Mouse (Mus musculus) left cerebral cortex, adult 8-10 months (tissue): ENCODE data around the gene Rad9b. TPM values are rescaled to one million over a fixed set of nuclear protein-coding genes. Genes with fewer than 3 reads are reported as not detected.

Experiments
- DNase-seq, 2 experiments: peaks; one replicate each; pipeline ENCODE4 v3.0.0; 2022; ENCODE audit warnings: low spot score in 2 of 2
- total RNA-seq, 4 experiments: library from RNA; stranded (reverse); gene quantifications; 2 replicates each; pipeline ENCODE4 v1.2.4; 2022

Rad9b gene
- total RNA-seq, 4 experiments from 2014 or later = 3.4 to 5.0 (median 4.2) TPM

- no peak for DNase-seq
These were observed 40.9 kb downstream of the Rad9b start for GRCm38 (mm10) chr5:122312942-122313684.

GRCm38 (mm10) chr5:122312346-122312745 lies 41.7 kb downstream of the Rad9b start:
- DNase-seq = no peak

GRCm38 (mm10) chr5:122311692-122312091 lies 42.3 kb downstream of the Rad9b start:
- DNase-seq = no peak

GRCm38 (mm10) chr5:122310699-122311098 lies 43.3 kb downstream of the Rad9b start:
- DNase-seq = no peak

- DNase-seq = no peak
These were observed 47.5 kb downstream of the Rad9b start for GRCm38 (mm10) chr5:122306536-122306935.

- no peak for DNase-seq
These were observed 48.6 kb downstream of the Rad9b start for GRCm38 (mm10) chr5:122305472-122305871.

GRCm38 (mm10) chr5:122304541-122304940 lies 49.5 kb downstream of the Rad9b start:
- DNase-seq = no peak

- no peak for DNase-seq
These were observed 50.1 kb downstream of the Rad9b start for GRCm38 (mm10) chr5:122303937-122304336.

GRCm38 (mm10) chr5:122302810-122303745 lies 51.0 kb downstream of the Rad9b start:
- DNase-seq = no peak

GRCm38 (mm10) chr5:122300071-122300518 lies 53.9 kb downstream of the Rad9b start:
- DNase-seq = no peak

GRCm38 (mm10) chr5:122295113-122295935 lies 58.7 kb downstream of the Rad9b start:
- DNase-seq = no peak

GRCm38 (mm10) chr5:122294219-122294735 lies 59.8 kb downstream of the Rad9b start:
- no peak for DNase-seq

- DNase-seq = no peak
These were observed 60.9 kb downstream of the Rad9b start for GRCm38 (mm10) chr5:122293131-122293530.

GRCm38 (mm10) chr5:122291553-122292339 lies 62.3 kb downstream of the Rad9b start:
- no peak for DNase-seq

- no peak for DNase-seq
These were observed 62.9 kb downstream of the Rad9b start for GRCm38 (mm10) chr5:122291149-122291548.

- DNase-seq = no peak
These were observed 65.8 kb downstream of the Rad9b start for GRCm38 (mm10) chr5:122288147-122288811.

GRCm38 (mm10) chr5:122287026-122287425 lies 67.0 kb downstream of the Rad9b start:
- no peak for DNase-seq

- DNase-seq = no peak
These were observed 67.8 kb downstream of the Rad9b start for GRCm38 (mm10) chr5:122286191-122286590.

- DNase-seq = no peak
These were observed 68.3 kb downstream of the Rad9b start for GRCm38 (mm10) chr5:122285767-122286150.
